34 mouse cellular contexts compared by ENCODE assay signal in the genomic region with DNA sequence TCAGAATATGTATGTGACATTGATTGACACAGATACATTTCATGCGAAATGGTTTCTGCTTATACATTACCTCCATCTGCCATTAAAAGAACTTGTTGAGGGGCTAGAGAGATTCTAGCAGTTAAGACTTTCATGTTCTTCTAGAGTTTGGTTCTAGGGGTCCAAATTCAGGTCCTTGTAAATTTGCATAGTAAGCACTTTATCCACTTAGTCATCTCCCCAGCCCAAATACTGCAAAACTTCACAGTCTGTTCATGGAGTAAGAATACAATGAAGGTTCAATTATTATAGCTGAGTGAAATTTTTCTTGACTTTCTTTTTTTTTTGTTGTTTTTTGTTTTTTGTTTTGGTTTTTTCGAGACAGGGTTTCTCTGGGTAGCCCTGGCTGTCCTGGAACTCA.
"Had no signal": no experiment of that assay in that cellular context is flagged by ENCODE, and none has a peak within 500 bp of the region (broad histone marks: within the 10 kb centered on the region; RNA-seq: fewer than 3 reads in every experiment).

No protein-coding gene starts in this region.

- DNase-seq: heart, postnatal 10 days; heart, postnatal 14 days; heart, postnatal 36 days; heart, postnatal 4 days; kidney, adult 11 months; kidney, adult 18-20 months; kidney, adult 2 months; kidney, adult 8-10 months; kidney, adult 9 months; kidney, postnatal 10 days; kidney, postnatal 14 days; kidney, postnatal 25 days; kidney, postnatal 36 days; kidney, postnatal 4 days; layer of hippocampus, adult 9-11 months; layer of hippocampus, postnatal 36 days had no signal

- H3K4me1 ChIP-seq: heart, embryonic 12.5 days; heart, embryonic 13.5 days; heart, embryonic 15.5 days; hindbrain, embryonic 12.5 days; hindbrain, embryonic 13.5 days; hindbrain, embryonic 15.5 days; intestine, embryonic 15.5 days; kidney, embryonic 15.5 days had no signal

- H3K27ac ChIP-seq: heart, embryonic 13.5 days; heart, embryonic 15.5 days; hindbrain, embryonic 10.5 days; hindbrain, embryonic 12.5 days; hindbrain, embryonic 13.5 days; hindbrain, embryonic 14.5 days; hindbrain, embryonic 15.5 days; hindbrain, postnatal 0 days; intestine, embryonic 15.5 days; kidney, embryonic 15.5 days; kidney, postnatal 0 days; layer of hippocampus, adult 2 months; left cerebral cortex, adult 2 months had no signal

- H3K4me3 ChIP-seq: heart, embryonic 12.5 days; heart, embryonic 13.5 days; heart, embryonic 15.5 days; hindbrain, embryonic 10.5 days; hindbrain, embryonic 12.5 days; hindbrain, embryonic 13.5 days; hindbrain, embryonic 15.5 days; intestine, embryonic 15.5 days; kidney, embryonic 15.5 days; layer of hippocampus, adult 2 months; left cerebral cortex, adult 2 months had no signal

- H3K36me3 ChIP-seq: heart, embryonic 12.5 days; heart, embryonic 13.5 days; heart, embryonic 15.5 days; hindbrain, embryonic 10.5 days; hindbrain, embryonic 12.5 days; hindbrain, embryonic 13.5 days; hindbrain, embryonic 15.5 days; intestine, embryonic 15.5 days; kidney, embryonic 15.5 days had no signal

- H3K4me2 ChIP-seq: heart, embryonic 11.5 days; heart, embryonic 12.5 days; heart, embryonic 13.5 days; heart, embryonic 15.5 days; hindbrain, embryonic 12.5 days; hindbrain, embryonic 13.5 days; hindbrain, embryonic 14.5 days; hindbrain, embryonic 15.5 days; intestine, embryonic 15.5 days; kidney, embryonic 15.5 days had no signal

- H3K27me3 ChIP-seq: heart, embryonic 12.5 days; heart, embryonic 13.5 days; heart, embryonic 15.5 days; hindbrain, embryonic 12.5 days; hindbrain, embryonic 13.5 days; hindbrain, embryonic 15.5 days; intestine, embryonic 15.5 days; kidney, embryonic 15.5 days had no signal

- ATAC-seq: hindbrain, embryonic 16.5 days; hindbrain, postnatal 0 days; intestine, embryonic 15.5 days; intestine, embryonic 16.5 days; intestine, postnatal 0 days had no signal

- H3K9me3 ChIP-seq: heart, embryonic 12.5 days; heart, embryonic 13.5 days; heart, embryonic 15.5 days; hindbrain, embryonic 10.5 days; hindbrain, embryonic 12.5 days; hindbrain, embryonic 13.5 days; hindbrain, embryonic 15.5 days; intestine, embryonic 15.5 days; kidney, embryonic 15.5 days had no signal

- H3K9ac ChIP-seq: heart, embryonic 12.5 days; heart, embryonic 13.5 days; heart, embryonic 15.5 days; hindbrain, embryonic 12.5 days; hindbrain, embryonic 13.5 days; hindbrain, embryonic 14.5 days; hindbrain, embryonic 15.5 days; intestine, embryonic 15.5 days; kidney, embryonic 15.5 days had no signal
